Comparison of ENCODE assay signal across 8 mouse cellular contexts in the genomic region with DNA sequence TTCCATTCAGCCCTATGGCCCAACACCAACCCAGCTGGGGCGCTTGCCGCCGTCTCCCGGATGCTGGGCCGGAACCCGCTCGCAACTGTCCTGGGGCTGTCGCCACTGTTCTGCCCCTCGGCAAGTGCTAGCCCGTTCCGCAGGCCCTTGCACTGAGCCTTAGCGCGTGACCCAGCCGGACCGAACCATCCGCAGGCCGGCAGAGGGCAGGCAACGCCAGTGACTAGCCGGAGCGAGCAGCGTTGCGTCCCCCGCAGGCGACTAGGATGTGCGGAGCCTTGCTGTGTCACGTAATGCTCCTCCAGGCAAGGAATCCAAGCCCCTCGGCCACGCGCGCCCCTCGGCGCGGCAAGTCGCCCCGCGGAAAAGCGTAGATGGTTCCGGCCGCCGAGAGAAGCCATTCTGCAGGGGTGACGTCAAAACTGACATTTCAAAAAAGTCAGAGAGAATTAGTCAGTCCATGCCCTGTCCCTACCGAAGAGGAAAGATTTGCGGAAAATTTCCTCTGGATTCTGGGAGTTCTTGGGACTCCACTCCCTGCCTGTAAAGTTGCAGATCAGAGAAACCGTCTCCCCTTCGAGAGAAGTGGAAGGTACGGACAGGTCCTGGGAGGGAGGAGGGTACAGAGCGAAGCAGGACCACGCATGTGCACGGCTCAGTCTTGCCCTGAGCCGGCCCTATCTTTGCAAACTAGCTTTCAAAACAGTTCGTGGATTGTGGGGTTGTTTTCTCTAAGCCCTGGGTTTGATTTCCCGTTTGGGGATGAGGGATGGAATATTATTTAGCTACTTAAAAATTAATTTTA. TPM values are rescaled to one million over a fixed set of nuclear protein-coding genes. Genes with fewer than 3 reads are reported as not detected.
DNase-seq lines count a peak whose midpoint lies in the region; ATAC-seq and TF ChIP-seq lines count a peak whose summit lies in the region.

A gene (minus strand): TSS at position 347 of the 805 bp plus-strand sequence.

- H3K4me1 ChIP-seq in forebrain, embryonic 10.5 days, result peaks cover 36% of the 10 kb centered on the region
- H3K4me1 ChIP-seq in heart, embryonic 15.5 days (replicated peaks), result peaks cover 16% of the 10 kb centered on the region
- peaks cover 12 to 15% of the 10 kb centered on the region in 2 experiments for H3K4me1 ChIP-seq in liver, embryonic 14.5 days (replicated peaks; ENCODE audit: control insufficient read depth in 2 of 2, insufficient read depth in 2 of 2, low read length in 1 of 2)
- H3K4me1 ChIP-seq in neural tube, embryonic 11.5 days (ENCODE audit: control insufficient read depth, insufficient read depth, low read length), result peaks cover 8% of the 10 kb centered on the region; the same call in 1 of the 2 replicates
- 0 out of 2 replicates have a peak, but pooled peaks cover 5% of the 10 kb centered on the region for H3K4me1 ChIP-seq in stomach, postnatal 0 days (replicated peaks; ENCODE audit: control insufficient read depth, insufficient read depth)

- H3K36me3 ChIP-seq in forebrain, embryonic 10.5 days (replicated peaks), result peaks cover 29% of the 10 kb centered on the region
- peaks cover 22% of the 10 kb centered on the region; the same call in 1 of the 2 replicates for H3K36me3 ChIP-seq in heart, embryonic 15.5 days
- H3K36me3 ChIP-seq in liver, embryonic 14.5 days (replicated peaks; ENCODE audit: control insufficient read depth, insufficient read depth, low read depth), result peaks cover 4% of the 10 kb centered on the region
- peaks cover 2% of the 10 kb centered on the region for H3K36me3 ChIP-seq in neural tube, embryonic 11.5 days (ENCODE audit: control insufficient read depth, insufficient read depth, low read length)
- peaks cover 14% of the 10 kb centered on the region for H3K36me3 ChIP-seq in stomach, postnatal 0 days (ENCODE audit: control insufficient read depth, insufficient read depth, low read length)

- peak; percentile 62 for TF ChIP-seq EP300 in liver, embryonic 14.5 days (IDR thresholded peaks at IDR 0.05; ENCODE audit: low read depth)
- TF ChIP-seq EP300 in stomach, postnatal 0 days (optimal IDR thresholded peaks at IDR 0.05), result no peak

- no peaks in the 10 kb centered on the region for H3K9me3 ChIP-seq in forebrain, embryonic 10.5 days
- no peaks in the 10 kb centered on the region for H3K9me3 ChIP-seq in heart, embryonic 15.5 days (replicated peaks)
- H3K9me3 ChIP-seq in liver, embryonic 14.5 days (ENCODE audit: control insufficient read depth, low read length), result no peaks in the 10 kb centered on the region
- no peaks in the 10 kb centered on the region for H3K9me3 ChIP-seq in neural tube, embryonic 11.5 days (ENCODE audit: control insufficient read depth, low read length)
- no peaks in the 10 kb centered on the region for H3K9me3 ChIP-seq in stomach, postnatal 0 days (ENCODE audit: control insufficient read depth, low read length)

- under 1% methylated on average over 52 of the region's 52 CpGs for WGBS in forebrain, embryonic 10.5 days
- whole genome bisulfite sequencing in heart, embryonic 15.5 days, result under 1% methylated on average over 52 of the region's 52 CpGs
- WGBS in liver, embryonic 14.5 days (ENCODE audit: insufficient replicate concordance), result under 1% methylated on average over 52 of the region's 52 CpGs
- under 1% methylated on average over 52 of the region's 52 CpGs for WGBS in neural tube, embryonic 11.5 days
- WGBS in stomach, postnatal 0 days, result under 1% methylated on average over 52 of the region's 52 CpGs

- DNase-seq in c-Kit-negative CD71-positive TER-119-positive erythroid progenitor cells, embryonic 14.5 days (ENCODE audit: low read depth, low spot score), result peak; percentile 77
- peak; percentile 84 for DNase-seq in forebrain, embryonic 10.5 days (ENCODE audit: extremely low spot score, low spot score)
- peak; percentile 85 to 93 for DNase-seq in kidney, postnatal 25 days
- peak; percentile 74 to 79 (median 76) for DNase-seq in liver, embryonic 14.5 days (ENCODE audit: low read depth in 3 of 3, low spot score in 3 of 3)
- peak; percentile 88 for DNase-seq in neural tube, embryonic 11.5 days (ENCODE audit: low spot score)
- DNase-seq in stomach, postnatal 0 days (ENCODE audit: low spot score), result peak; percentile 87

- ATAC-seq in CD4-positive, CD25-positive, alpha-beta regulatory T cell, adult 4 months, result peak; percentile 79
- peak; percentile 90 for ATAC-seq in heart, embryonic 15.5 days (replicated peaks; ENCODE audit: insufficient number of reproducible peaks, insufficient read depth, low FRiP score, low read depth)
- ATAC-seq in liver, embryonic 14.5 days (ENCODE audit: insufficient read depth), result peak; percentile 91
- ATAC-seq in neural tube, embryonic 11.5 days (ENCODE audit: insufficient read depth, low FRiP score, low TSS enrichment), result peak; percentile 96
- ATAC-seq in stomach, postnatal 0 days (ENCODE audit: low FRiP score, low TSS enrichment), result peak; percentile 91

- H3K27me3 ChIP-seq in forebrain, embryonic 10.5 days (ENCODE audit: poor library complexity, severe bottlenecking), result no peaks in the 10 kb centered on the region
- H3K27me3 ChIP-seq in heart, embryonic 15.5 days, result no peaks in the 10 kb centered on the region
- H3K27me3 ChIP-seq in liver, embryonic 14.5 days (ENCODE audit: control insufficient read depth, insufficient read depth, low read length), result no peaks in the 10 kb centered on the region
- H3K27me3 ChIP-seq in neural tube, embryonic 11.5 days (ENCODE audit: control insufficient read depth, insufficient read depth, low read length), result no peaks in the 10 kb centered on the region
- no peaks in the 10 kb centered on the region for H3K27me3 ChIP-seq in stomach, postnatal 0 days (ENCODE audit: control insufficient read depth, insufficient read depth, low read length)

- H3K27ac ChIP-seq in forebrain, embryonic 10.5 days, result peak within 1 kb of the TSS; percentile 99
- H3K27ac ChIP-seq in heart, embryonic 15.5 days, result peak within 1 kb of the TSS; percentile 99
- peak within 1 kb of the TSS; percentile 87 for H3K27ac ChIP-seq in liver, embryonic 14.5 days
- H3K27ac ChIP-seq in neural tube, embryonic 11.5 days (ENCODE audit: low read depth, low read length), result peak within 1 kb of the TSS; percentile 97
- peak within 1 kb of the TSS; percentile 97 for H3K27ac ChIP-seq in stomach, postnatal 0 days (replicated peaks)

- peak within 1 kb of the TSS; percentile 97 for H3K9ac ChIP-seq in heart, embryonic 15.5 days
- peak within 1 kb of the TSS; percentile 96 for H3K9ac ChIP-seq in liver, embryonic 14.5 days (replicated peaks)
- peak within 1 kb of the TSS; percentile 98 for H3K9ac ChIP-seq in neural tube, embryonic 11.5 days (ENCODE audit: low read length)
- H3K9ac ChIP-seq in stomach, postnatal 0 days (ENCODE audit: low read length), result peak within 1 kb of the TSS; percentile 97

- peak within 1 kb of the TSS; percentile 75 for H3K4me2 ChIP-seq in heart, embryonic 15.5 days
- H3K4me2 ChIP-seq in liver, embryonic 14.5 days (ENCODE audit: low read depth), result peak within 1 kb of the TSS; percentile 89
- peak within 1 kb of the TSS; percentile 65 for H3K4me2 ChIP-seq in neural tube, embryonic 11.5 days (ENCODE audit: low read depth)
- H3K4me2 ChIP-seq in stomach, postnatal 0 days (replicated peaks; ENCODE audit: low read depth), result peak within 1 kb of the TSS; percentile 84

- peak; percentile 68 for TF ChIP-seq CTCF in liver, embryonic 14.5 days (IDR thresholded peaks at IDR 0.05; ENCODE audit: low read depth)
- peak; percentile 66 for TF ChIP-seq CTCF in stomach, postnatal 0 days (IDR thresholded peaks at IDR 0.05; ENCODE audit: low read depth)

- peak within 1 kb of the TSS; percentile 87 for H3K4me3 ChIP-seq in forebrain, embryonic 10.5 days
- H3K4me3 ChIP-seq in heart, embryonic 15.5 days, result peak within 1 kb of the TSS; percentile 79
- H3K4me3 ChIP-seq in liver, embryonic 14.5 days (ENCODE audit: insufficient read depth in 1 of 2, low read depth in 2 of 2, low read length in 2 of 2), result peak within 1 kb of the TSS; percentile 72 to 73
- H3K4me3 ChIP-seq in neural tube, embryonic 11.5 days (ENCODE audit: low read depth, low read length), result peak within 1 kb of the TSS; percentile 76
- peak within 1 kb of the TSS; percentile 79 for H3K4me3 ChIP-seq in stomach, postnatal 0 days (ENCODE audit: low read depth, low read length)

RNA-seq across cellular contexts. Expression of the gene that starts here (rescaled TPM):
- polyA plus RNA-seq in CD4-positive, CD25-positive, alpha-beta regulatory T cell, adult 4 months (2017; shearing (Covaris generic)), result 10 to 100 TPM; 26.9 to 39.0 TPM
- polyA plus RNA-seq in forebrain, embryonic 10.5 days (2016; fragmentation: Nextera tagmentation; extraction: Ambion mirVana), result 30.9 and 35.4 TPM in 2 replicates
- polyA plus RNA-seq in heart, embryonic 15.5 days (2015; fragmentation: Nextera tagmentation; extraction: Ambion mirVana), result 32.6 and 36.9 TPM in 2 replicates
- polyA plus RNA-seq in liver, embryonic 14.5 days (2012; rRNA removed), result 10.8 and 11.1 TPM in 2 replicates
- polyA plus RNA-seq in liver, embryonic 14.5 days (2014; fragmentation: Nextera tagmentation; extraction: Ambion mirVana), result 7.2 and 8.9 TPM in 2 replicates
- polyA plus RNA-seq in neural tube, embryonic 11.5 days (2014; fragmentation: Nextera tagmentation; extraction: Ambion mirVana), result 30.6 and 30.9 TPM in 2 replicates
- polyA plus RNA-seq in stomach, postnatal 0 days (2015; fragmentation: Nextera tagmentation; extraction: Ambion mirVana), result 16.1 and 16.9 TPM in 2 replicates

Comparison
In these comparisons a context has a peak if more than half of its experiments do, and no peak if none do; other contexts are left out.
1. Peak in every context shown above with its lines: DNase-seq, ATAC-seq, H3K4me3 ChIP-seq and H3K27ac ChIP-seq.